Mouse (Mus musculus) layer of hippocampus, adult 9-11 months (tissue): ENCODE measurements at regions not wholly inside any gene's neighbourhood (a gene's known extent, or its start where the extent isn't known, plus 50 kb on each side); places are given as distances from the start of the nearest gene placed in this dataset.

Source experiments
- DNase-seq: peaks from one replicate; pipeline ENCODE4 v3.0.0; 2022

DNA sequence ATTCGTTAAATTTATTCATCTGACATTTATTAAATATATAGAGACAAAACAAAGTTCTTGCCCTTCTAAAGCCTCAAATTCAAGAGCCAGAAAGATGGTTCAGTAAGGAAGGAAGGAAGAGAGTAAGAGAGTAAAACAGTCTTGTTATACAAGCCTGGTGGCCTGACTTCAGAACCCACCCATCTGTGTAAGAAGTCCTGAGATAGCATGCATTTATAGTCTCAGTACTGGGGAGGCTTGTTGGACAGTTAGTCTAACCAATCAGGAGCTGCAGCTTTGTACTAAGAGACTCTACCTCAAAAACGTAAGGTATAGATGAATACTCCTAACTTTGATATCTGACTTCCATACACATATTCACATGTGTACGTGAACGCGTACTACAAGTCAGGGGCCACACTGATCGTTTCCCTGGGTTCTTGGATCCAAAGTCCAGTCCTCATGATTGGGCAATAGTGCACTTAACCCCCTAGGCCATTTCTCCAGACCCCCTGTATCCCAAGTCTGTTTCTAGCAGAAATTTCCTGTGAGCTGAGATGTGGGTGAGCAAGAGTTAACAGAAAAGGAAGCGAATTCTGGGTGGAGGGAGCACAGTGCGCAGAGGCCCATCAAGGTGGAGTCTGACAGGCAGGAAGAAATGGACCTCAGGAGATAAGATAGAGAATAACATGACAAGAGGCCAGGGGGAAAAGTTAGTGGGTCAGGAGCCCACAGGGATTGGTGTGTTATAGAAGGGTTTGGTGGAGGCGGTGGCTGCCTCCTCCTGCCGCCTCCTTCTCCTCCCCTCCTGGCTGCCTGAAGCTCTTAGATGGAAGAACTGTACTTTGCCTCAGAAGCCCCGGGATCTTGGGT, 187.0 kb downstream of the Kit start:
- no peak for DNase-seq

GRCm38 (mm10) chr5:75756168-75756567, 181.5 kb downstream of the Kit start:
- no peak for DNase-seq

DNA sequence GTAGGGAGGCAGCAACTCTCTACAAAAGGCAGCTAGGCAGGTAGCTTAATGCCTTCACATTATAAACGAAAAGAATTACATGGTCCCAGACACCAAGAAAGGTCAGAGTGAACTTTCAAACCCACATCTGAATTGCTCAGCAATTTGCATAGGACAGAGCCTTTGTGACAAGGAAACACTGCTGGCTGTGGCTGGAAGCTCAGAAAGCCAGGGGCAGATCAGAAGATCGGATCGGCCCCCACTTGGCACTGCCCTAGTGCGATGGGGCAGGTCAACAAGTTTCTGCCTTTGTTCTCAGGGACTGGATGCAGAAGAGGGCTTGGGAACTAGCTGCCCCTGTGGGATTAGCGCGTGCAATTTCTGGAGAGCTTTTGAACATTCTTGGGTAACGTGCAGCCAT, 179.6 kb downstream of the Kit start:
- DNase-seq: no peak

DNA sequence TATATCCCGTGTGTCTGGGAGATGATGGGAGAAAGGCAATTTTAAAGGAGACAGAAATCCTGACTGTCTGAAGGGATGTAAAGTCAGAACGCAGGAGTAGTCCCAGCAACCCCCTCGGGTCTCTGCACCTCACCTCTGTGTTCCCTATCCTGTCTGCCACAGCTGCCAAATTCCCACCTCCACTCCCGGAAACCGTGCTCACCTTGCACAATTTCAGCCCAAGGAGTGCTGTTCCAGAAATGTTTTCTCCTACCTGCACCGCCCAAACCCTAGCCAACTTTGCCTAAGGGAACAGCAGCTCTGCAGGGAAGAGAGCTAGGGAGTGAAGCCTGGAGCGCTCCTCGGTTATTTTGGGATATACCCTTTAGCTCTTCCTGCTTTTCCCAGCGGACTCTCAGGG, 170.6 kb downstream of the Kit start:
- no peak for DNase-seq

GRCm38 (mm10) chr5:75744475-75745045, 169.8 kb downstream of the Kit start:
- DNase-seq: no peak

GRCm38 (mm10) chr5:75739336-75739735, 164.6 kb downstream of the Kit start:
- DNase-seq: no peak

- DNase-seq: no peak
Measured at GRCm38 (mm10) chr5:75738445-75738844, 163.7 kb downstream of the Kit start.

- DNase-seq: no peak
Measured at GRCm38 (mm10) chr5:75737752-75738151, 163.0 kb downstream of the Kit start.

DNA sequence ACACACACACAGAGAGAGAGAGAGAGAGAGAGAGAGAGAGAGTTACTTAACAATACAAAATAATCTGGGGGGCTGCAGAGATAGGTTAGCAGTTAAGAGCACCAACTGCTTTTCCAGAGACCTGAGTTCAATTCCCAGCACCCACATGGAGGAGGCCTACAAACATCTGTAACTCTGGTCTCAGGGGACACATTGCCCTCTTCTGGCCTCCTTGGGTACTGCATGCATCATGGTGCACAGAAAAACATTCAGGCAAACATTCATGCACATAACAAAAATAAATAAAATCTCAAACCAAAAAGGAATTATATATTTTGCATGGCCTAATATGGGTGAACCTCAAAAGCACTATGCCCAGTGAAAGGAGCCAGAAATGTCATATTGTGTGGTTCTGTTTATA, 161.6 kb downstream of the Kit start:
- DNase-seq: no peak

- no peak for DNase-seq
Measured at GRCm38 (mm10) chr5:75734508-75734907, 159.8 kb downstream of the Kit start.

DNA sequence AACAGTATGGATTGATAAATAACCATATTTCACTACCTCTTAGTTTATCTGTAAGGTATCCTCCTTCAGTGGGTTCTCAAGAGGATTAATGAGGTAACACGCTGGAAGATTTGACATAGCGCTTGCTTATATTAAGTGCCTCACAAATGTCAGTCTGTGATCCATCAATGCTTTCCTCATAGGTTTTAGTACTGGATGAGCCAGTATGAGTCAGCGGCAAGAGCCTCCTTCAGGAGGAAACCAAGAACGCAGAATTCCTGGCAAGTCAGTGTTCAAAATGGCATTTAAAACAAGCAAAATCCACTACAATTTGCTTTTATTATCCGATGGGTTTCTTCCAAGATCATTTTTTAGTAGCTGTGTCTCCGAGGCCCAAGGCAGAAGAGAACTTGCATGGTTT, 159.3 kb downstream of the Kit start:
- no peak for DNase-seq

- DNase-seq: no peak
Measured at GRCm38 (mm10) chr5:75731236-75731635, 156.5 kb downstream of the Kit start.

DNA sequence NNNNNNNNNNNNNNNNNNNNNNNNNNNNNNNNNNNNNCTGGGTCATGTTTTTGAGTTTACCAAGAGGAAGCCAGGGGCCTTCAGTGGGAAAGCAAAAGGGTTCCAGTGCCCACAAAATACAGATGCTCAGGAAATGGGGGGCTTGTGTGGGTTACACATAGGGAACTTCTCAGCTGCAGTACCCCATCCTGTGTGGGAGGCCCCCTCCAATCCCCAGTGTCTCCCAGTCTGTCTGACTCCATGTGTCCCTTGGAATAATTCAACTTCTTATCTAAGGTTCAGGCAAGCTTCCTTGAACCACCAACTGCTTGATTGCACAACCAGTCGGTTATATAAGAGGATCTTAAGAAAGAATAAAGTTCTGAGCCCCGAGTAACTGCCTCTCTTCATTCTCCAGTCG, 156.0 kb downstream of the Kit start:
- no peak for DNase-seq

- DNase-seq: no peak
Measured at GRCm38 (mm10) chr5:75721291-75721690, 146.6 kb downstream of the Kit start.

DNA sequence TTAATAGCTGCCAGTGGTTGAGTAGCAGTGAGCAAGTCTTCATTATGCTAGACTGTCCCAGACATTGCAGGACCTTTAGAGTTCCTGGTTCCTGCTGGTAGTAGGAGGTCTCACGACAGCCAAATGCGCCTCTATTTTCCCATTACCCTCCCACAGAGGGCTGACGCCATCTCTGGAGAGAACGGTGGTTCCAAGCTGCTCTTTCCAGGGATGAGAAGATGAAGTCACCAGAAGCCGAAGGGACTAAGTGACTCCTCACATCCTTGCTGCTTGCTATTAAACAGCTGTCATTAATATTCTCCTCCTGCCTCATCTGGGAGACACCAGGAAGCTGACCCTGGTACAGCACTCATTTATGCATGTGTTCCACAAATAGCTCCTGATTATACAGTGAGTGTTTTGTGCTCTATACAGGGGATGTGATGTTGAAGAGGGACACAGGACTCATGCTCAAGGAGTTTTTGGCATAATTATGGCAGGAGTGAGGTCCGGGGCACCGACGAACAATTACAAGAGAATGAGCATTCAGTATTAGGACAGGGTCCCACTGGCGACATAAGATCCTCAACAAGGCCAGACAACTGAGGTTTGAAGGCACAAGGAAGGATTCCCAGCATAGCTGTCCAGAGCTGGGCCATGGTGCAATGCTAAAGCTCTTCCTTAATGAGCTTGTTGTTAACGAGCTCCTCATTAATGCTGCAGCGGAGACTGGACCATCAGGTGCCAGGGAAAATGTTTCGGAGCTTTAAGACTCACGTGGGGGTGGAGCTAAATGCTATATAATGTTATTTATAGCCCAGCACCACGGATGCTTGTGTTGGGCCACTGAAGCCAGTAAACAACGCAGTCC, 145.6 kb downstream of the Kit start:
- DNase-seq: no peak

- DNase-seq: no peak
Measured at GRCm38 (mm10) chr5:75718511-75719225, 144.0 kb downstream of the Kit start.
